Mouse (Mus musculus): ENCODE measurements around the gene Nod2.

Gene Nod2

DNA sequence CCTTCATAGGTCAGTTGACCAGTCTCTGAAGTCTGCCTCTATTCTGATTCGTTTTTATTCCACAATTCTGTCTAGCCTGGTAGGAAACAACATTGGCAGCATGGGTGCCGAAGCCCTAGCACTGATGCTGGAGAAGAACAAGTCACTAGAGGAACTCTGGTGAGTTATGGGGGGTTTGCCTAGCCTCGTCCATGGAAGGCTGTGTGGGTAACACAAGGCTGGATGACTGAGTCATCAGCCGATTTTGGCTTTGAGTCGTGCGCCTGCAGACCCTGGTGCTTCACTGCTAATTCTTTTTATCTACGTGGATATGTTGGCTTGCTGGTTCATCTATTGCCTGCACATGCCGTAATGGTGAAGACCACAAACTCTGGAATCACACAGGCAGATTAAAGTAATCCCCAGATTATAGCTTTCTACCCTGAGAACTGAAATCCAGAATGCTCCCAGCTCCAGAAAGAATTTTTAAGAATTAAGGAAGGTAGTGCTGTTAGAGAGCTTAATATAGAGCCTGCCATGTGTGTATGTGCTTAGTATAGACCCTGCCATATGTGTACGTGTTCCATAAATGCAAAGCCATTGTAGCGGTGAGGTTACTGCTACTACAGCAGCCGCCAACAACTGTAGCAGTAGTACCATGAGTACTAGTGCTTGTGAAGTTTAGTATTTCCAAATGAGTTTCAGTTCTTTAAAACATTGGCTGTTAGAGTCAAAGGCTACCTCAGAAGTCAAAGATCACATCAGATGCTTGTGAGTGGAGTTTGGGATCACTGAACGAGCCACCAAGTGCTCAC is 28.5 kb downstream of the Nod2 start:
- DNase-seq (ENCODE audit: low spot score in 2 of 2): no peak

DNA sequence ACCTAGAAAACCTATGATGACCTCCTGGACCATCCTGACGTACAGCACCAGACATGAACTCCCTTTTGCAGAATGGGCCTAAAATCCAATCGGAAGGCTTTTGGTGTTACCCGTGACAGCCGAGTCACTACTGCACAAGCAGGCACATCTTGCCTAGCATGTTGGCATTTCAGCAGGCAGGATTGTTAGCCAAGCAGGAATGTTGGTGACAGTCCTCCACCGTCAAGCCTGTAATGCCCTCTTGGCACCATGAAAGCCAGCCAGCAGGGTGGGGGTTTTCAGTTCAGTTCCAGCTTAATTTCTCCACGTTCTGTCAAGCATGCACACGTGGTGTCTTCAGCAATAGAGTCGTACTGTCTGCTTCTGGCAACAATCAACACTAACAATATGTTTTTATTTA is 30.0 kb downstream of the Nod2 start:
- DNase-seq (ENCODE audit: low spot score in 2 of 2): no peak

DNA sequence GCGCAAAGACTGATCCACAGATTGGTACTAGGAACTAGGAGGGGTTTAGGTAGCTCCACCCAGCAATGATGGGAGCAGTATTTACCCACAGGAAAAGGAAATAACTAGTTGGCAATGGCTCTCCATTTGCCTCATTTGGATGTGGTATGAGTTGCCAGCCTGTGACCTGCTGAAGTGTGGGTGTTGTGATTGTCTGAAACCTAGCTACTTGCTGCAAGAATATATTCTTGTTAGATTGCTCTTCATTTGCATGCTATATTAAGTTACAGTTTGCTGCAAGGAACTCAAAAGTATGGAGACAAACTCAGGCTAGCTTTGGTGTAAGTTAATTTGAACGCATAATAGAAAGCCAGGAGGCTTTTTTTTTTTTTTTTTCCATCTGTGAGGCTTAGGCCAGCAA is 33.5 kb downstream of the Nod2 start:
- DNase-seq (ENCODE audit: low spot score in 2 of 2): no peak

DNA sequence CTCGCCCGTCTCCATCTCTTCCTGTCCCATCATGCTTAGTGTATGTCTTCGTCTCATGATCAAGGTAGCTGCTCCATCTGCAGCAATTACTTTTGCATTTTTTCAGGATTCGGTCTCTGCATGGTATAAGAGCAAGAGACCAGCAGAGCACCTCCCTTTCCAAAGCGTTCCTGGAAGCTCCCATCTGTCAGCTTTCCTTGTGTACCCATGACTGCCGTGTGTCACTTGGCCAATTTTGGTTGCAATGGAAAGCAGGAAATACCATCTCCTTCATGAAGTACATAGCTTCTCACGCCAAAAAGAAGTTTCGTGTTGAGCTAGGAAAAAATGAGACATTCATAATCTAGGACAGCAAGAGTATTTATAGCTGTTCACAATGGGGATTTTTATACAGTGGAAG is 33.9 kb downstream of the Nod2 start:
- DNase-seq (ENCODE audit: low spot score in 2 of 2): no peak

DNA sequence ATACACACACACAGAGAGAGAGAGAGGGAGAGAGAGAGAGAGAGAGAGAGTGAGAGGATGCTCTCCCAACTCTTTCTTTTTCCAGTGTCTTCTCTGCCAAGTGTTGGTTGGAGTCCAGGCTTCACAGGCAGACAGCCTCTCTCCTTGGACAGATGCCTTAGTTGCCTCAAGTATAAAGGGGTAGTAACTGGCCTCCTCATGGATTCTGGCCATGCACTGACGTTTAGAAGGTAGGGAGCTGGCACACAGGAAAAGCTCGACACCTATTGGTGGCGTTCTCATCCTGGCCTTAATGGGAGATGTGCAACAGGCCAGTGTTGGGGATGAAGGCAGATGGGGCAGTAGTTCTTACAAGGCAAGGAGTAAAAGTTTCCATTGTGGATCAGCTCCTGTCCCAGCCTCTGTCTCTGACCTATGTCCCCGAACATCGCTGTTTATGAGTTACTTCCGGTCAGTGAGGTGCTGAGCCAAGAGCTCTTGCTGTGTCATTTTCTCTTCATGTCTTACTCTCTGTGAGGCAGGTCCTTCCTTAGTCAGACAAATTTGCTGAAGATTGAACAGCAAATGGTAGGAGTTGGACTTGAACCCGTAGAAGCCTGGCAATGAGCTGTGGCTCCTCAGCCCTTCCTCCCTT is 36.7 kb downstream of the Nod2 start:
- DNase-seq (ENCODE audit: low spot score in 2 of 2): no peak

DNA sequence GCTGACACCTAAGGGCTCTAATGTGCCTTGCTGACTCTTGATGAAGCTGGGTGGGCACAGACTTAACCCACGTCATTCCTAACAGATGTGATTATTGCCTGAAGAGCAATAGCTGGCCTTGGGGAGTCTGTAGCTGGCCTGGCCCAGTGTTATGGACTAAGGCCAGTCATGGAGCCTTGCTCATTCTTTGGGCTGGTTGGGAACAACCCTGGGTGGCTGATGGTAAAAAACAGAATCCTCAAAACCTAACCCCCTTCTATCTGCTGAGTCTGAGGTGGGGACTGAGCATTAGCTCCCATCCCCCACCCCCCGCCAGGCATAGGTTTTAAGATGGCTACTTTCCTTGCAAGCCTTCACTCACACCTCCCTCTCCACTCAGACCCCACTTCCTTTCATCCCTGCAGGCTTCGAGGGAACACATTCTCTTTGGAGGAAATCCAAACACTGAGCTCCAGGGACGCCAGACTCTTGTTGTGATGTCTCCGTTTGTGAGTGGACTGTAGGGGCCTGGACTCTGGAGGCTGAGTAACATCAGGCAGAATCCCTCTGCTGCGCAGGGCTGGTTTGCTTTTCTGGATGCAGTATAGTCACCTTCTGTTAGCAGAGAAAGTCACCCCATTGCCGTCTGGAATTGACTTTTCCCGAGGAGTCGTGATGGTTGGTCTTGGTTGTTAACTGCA is 39.3 kb downstream of the Nod2 start:
- DNase-seq (ENCODE audit: low spot score in 2 of 2): peak; percentile 7 to 47

DNA sequence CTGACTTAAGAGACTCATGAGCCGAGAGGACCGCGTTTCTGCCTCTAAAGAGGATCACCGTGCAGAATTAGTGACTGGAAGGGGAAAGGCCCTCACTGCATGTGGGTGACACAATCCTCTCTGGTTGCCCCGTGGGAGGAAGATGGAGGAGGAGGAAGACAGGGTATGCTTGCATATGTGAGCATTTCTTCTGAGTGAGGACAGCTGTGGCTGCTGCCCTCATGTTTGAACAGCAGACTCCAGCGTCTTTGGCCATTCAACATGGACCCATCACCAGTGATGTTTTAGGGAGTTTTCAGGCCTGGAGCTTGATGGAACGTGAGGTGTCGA is 39.8 kb downstream of the Nod2 start:
- peak; percentile 6 to 42 for DNase-seq (ENCODE audit: low spot score in 2 of 2)

DNA sequence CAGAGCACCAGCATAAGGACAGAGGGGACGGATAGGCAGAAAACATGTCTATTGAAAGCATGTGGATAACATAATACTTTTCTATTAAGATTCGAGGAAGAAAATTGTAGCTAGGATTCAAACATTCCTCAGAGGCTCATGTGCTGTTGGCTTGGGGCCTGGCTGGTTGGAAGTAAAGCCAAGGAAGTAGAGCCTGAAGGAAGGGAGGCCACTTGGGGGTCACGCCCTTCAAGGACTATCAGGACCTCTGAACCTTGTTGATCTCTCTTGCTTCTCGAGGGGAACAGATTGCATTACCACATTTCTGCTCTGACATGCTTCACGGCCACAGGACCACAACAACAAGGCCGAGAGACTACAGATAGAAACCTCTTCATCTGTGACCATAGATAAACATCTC is 42.0 kb downstream of the Nod2 start:
- peak in 1 of 2 experiments; percentile 42 for DNase-seq (ENCODE audit: low spot score in 2 of 2)

DNA sequence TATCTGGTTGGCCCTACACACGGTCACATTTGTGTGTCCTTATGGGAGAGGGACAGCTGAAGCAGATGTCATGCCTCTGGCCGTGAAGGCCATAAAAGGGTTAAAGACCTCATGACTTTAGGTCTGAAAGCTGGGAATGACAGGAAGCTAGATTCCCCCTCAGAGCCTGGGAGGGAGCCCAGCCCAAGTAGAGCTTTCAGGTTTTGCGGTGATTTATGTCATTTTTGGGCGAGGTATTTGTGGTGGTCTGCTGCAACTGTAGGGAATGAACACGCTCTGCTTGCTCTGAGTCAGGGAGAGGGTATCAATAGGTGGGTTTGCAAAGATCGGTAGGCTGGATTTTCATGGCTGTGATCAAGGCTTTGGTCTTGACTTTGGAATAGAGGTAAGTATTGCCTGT is 42.8 kb downstream of the Nod2 start:
- DNase-seq (ENCODE audit: low spot score in 2 of 2): peak in 1 of 2 experiments; percentile 49

DNA sequence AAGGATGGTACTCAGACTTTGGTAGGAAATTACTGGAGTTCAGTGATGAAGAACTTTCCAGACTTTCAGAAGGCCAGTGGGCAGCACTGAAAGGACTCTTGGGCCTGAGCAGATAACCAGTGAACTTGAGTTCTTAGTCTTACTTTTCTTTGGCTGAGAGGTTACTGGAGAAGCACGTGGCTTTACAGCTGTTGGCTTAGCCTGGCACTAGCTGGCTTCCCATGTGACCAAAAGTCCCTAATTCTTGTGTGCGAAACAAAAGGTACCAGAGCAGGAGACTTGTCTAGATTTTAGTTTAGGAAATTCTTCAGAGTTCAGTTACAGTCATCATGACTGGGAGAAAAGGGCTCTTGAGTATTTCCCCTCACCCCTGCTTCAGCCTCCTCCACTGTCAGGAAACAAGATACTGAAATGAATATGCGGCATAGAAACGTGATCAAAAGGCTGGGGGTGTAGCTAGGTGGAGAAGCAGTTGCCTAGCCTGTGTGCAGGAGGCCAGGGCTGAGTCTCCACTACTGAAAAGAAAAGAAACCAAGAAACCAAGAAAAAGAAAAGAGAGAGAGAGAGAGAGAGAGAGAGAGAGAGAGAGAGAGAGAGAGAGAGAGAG is 44.3 kb downstream of the Nod2 start:
- DNase-seq (ENCODE audit: low spot score in 2 of 2): peak in 1 of 2 experiments; percentile 50

DNA sequence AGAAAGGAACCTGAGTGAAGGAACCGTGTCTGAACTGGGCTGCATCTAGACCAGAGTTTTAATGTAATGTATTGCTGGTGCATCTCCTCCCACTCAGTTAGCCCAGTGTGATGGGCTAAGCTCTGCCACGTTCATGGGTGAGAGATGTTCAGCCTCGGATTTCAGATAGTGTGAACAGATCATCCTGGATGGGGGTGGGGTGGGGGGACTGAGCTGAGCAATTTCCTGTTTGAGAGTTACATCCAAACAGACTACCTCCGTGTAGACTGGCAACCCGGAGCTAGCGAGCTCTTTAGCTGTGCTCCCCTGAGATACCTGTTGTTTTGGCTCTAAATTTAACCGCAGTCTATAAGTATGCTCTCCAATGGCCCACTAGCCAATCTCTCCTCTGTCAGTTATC is 44.8 kb downstream of the Nod2 start:
- DNase-seq (ENCODE audit: low spot score in 2 of 2): peak in 1 of 2 experiments; percentile 59

DNA sequence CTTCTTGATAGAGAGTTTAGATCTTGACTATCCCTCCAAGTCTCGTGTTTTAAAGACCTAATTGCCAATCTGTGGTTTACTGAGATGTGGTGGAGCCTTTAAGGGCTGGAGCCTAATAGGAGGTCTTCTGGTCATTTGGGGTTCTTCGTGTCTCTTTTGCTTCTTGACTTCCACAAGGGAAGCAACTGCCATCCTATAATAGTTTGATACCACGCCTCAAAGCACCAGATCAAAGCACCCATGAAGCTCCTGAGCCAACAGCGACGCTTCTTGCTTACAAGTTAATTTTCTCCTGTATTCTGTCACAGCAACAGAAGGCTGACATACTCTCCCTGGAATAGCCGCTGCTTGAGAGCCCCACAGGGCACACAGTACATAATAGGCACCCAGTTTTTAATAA is 45.8 kb downstream of the Nod2 start:
- no peak for DNase-seq (ENCODE audit: low spot score in 2 of 2)

DNA sequence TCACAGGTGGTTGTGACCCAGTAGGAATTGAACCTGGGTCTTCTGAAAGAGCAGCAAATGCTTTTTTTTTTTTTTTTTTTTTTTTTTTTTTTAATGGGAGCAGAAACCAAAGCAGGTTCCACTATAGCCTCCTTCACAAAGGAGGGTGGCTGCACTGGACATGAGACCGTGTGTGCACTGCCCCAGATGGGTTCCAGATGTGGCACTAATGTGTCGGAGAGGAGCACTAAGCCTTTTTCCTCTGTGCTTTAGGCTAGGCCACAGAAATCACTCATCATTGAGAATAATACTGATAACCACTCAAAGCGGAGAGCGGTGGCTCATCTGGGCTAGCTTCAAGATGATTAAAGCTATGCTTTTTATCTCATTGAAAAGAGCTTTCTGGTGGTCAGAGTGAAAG is 46.3 kb downstream of the Nod2 start:
- DNase-seq (ENCODE audit: low spot score in 2 of 2): no peak

DNA sequence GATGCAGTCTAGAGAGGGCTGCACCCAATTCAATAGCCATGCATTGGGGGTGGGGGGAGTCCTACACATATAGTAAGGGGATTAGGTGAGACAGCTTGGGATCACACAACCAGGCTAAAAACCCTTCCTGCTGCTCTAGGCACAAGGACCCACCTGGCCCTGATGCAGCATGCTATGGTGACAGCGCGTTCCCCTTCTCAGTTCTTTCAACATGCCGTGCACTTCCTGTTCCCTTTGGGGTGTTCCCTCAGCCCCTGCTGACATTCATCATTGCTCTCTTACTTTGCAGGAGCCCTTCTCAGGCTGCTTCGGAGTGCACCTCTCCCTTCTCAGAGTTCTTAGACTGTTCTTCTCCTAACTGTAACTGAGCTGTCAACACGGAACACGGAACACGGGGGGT is 47.2 kb downstream of the Nod2 start:
- peak; percentile 51 to 74 for DNase-seq (ENCODE audit: low spot score in 2 of 2)

DNA sequence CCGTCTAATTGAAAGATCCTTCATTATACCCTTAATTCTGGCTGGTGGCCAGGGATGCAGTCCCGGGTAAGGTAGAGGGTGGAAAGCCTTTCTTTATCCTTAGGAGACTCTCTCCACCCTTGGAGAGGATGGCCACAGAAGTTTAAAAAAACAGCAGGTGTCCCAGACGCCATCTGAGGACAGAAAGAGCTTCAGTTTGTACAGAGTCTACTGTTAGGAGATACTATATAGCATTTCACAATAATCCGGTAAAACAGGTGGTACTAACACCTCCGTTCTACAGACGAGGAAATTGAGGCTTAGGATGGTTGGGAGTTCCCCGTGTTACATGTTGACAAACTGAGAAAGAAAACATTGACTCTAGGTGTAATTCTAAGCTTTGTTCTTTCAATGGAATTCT is 49.1 kb downstream of the Nod2 start:
- no peak for DNase-seq (ENCODE audit: low spot score in 2 of 2)

DNA sequence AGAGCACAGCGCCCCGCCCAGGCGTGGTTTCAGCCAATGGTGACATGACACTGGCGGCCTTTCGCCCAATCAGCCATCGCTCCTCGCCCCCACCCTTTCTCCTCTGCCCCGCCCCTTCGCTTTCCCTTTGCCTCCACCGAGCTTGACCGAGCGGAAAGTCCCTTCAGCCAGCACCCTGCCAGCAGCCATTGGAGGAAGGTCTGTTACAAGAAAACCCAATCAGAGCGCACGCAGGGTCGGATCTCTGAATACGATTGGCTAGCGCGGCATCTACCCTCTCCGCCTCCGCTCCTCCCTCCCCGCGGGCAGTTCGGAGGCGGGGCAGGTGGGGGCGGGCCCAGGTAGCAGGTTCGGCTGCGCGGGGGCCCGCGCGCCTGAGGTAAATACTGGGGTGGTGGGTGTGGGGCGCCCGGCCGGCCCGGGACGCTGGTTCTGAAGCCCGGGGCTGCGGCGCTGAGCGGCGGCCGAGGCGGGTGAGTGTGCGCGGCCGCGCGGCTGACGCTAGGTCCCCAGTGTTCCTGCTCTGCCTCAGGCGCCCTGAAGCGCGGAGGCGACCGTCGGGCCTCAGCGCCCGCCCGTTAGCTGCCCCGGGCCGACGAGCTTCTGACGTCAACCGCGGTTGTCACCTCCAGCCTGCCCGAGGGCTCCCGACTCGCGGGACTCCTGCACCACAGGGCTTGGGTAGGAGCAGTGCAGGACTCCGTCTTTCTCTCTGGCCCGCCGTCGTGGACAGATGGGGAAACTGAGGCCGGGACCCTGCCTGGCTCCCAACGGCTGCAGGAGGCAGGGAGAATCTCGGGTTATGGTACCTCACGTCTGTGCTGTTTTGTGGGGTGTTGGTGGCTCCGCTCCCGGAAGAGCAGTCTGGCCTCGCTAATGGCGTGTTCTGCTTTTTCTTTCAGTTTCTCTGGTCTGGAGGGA is 49.9 kb downstream of the Nod2 start, which contains the start of gene Cyld:
TSS of gene Cyld (plus strand) at position 308 of the 921 bp plus-strand sequence.
- peak; percentile 97 to 98 for DNase-seq (ENCODE audit: low spot score in 2 of 2)

DNA sequence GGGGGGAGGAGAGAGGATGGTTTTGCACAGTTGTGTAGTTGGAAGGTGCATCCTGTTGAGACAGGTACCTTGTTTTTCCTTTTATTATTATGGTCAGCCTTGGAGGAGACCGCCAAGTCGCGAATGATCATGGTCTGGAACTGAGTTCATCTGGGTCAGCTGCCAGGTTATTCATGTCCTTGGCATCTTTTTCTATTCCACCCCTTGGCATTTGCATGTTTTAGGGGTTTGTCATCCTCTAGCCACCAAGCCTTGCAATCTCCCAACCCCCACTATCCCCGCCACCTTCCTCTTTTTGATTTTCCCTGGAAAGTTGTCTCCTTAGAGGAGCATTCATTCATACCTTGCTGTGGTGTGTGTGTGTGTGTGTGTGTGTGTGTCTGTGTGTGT is 50.5 kb downstream of the Nod2 start:
- no peak for DNase-seq (ENCODE audit: low spot score in 2 of 2)

DNA sequence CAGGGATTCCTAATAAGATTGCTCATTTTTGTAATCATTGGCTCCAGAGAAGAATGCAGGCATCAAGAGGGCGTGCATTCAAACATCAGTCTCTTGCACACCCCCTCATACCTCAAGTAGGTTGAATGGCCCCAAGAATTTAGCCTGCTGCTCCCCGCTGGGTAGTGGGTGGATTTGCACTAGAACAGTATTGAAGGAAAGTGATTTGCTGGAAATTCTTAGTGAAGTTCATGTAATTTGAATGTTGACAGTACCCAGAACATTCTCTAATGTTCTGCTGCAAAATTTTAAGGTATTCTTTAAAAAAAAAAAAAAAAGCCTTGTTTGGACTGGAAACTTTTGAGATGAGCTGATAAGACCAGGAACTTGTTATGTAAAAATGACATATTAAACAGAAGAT is 50.9 kb downstream of the Nod2 start:
- no peak for DNase-seq (ENCODE audit: low spot score in 2 of 2)

DNA sequence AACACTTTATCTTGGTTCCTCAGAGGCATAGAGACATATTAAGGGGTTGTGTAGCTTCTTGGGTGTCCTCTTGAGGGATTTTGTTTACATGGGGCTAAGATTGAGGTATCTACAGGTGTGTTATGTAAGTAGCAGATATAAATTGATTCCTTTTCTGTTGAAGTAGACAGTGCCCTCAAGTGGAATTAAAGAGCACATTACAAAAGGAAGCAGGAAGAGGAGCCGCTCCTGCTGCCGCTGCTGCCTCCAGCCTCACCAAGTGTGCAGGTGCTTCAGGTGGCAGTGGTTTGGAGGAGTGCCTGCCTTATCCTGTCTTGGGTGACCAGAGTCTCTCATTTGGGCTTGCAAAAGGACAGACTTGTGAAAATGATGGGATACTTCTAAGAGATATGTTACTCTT is 54.5 kb downstream of the Nod2 start:
- no peak for DNase-seq (ENCODE audit: low spot score in 2 of 2)

DNA sequence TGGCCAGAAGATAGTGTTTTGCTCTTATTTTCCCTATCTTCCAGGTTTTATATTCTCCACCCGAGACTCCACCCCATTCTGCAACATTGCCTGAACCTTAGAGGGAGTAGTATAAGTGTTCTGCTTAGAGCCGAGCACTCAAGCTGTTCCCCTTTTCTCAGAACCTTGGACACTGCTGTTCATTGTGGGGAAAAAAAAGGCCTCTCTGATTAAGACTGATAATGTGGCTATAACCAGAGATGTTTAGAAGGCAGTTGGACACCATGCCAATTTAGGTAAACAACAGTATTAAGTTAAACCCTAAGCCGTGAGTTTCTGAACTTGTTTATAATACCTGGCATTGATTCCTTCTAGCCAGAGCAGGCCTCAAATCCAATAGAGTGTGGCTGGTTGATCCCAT is 55.7 kb downstream of the Nod2 start:
- no peak for DNase-seq (ENCODE audit: low spot score in 2 of 2)

DNA sequence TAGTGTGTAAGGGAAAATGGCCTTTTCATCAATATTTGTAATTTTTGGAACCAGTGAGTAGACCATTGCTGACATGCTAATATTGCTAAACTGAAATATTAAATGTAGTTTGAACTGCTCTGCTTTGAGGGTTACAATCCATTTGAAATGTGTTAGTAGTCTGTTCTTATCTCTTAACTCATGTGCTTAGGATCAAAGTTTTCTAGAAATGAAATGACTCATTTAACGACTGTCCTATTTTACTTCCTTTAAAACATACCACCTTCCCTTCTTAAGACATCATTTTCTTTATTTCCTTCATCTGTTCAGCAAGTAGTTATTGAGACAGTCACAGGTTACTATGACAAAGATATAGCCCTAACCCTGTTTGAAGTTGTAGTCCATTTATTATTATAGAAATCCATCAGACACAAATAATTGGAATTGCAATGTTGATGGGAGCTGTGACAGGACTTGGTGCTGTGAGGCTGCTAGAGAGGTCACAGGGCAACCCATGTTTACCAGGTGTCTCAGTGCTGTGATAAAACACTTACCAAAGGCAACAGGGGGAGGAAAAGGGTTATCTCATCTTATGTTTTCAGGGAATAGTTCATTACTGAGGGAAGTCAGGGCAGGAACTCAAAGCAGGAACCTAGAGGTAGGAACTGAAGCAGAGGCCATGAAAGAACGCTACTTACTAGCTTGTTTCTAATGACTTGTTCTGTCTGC is 76.3 kb downstream of the Nod2 start:
- no peak for DNase-seq (ENCODE audit: low spot score in 2 of 2)

Measured in spleen, postnatal 4 days (tissue).